Mouse (Mus musculus) ovary, adult 10 weeks (tissue): Measurements from ENCODE around the gene Kcne3. TPM values are rescaled to one million over a fixed set of nuclear protein-coding genes. Genes with fewer than 3 reads are reported as not detected.

ENCODE experiments used
- polyA plus RNA-seq: library from polyadenylated mRNA; stranded (reverse); fragments of 350-450 nt; fragmentation: Illumina TruSeq; extraction: RNeasy Lipid Tissue Mini Kit (QIAGEN cat#74804); gene quantifications from one replicate; pipeline ENCODE4 v1.2.3, GENCODE M21; 2014

Kcne3 gene
- polyA plus RNA-seq = 45.4 TPM

GRCm38 (mm10) chr7:100176269-100176668, at the start of gene Kcne3:
Kcne3 (plus strand) TSS chr7:100176502.

GRCm38 (mm10) chr7:100159105-100159841, 17.0 kb upstream of the Kcne3 start, which contains the start of gene Lipt2:
Lipt2 (plus strand) TSS chr7:100159277.

DNA sequence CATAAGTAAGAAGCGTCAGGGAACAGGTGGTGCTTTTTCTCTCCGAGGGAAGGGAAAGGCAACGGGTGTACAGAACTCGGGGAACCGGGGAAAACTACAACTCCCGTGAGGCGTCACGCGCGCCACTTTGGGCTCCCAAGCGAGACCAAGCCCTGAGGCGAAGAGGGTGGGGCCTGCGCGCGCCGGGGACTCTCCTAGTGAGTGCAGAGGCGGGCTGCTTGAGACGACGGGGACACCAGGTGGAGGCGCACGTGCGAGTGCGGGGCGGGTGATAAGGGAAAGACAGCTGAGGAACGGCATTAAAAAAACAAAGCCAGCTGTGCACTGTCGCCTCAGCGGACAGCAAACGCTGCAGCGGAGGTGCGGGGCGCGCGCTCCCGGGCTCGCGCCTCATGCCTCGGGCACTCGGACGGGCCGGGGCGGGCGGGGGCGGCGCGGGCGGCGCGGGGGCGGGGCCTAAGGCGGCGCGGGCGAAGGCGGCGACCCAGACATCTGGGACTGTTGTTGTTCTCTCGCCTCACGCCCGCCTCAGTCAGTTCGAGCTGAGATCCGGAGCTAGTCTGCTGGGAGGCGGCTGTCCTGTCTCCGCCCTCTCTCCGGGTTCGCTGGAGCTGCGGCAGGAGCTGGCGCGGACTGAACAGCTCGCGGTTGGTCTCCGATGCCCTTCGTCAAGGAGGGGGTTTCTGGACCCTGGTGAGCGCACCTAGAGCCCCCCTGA, 51.0 kb downstream of the Kcne3 start, which contains the start of gene Pgm2l1:
Gene Pgm2l1 (plus strand): TSS at position 237 of the 718 bp plus-strand sequence.

Other genes with a start within 250 kb of the Kcne3 start
- 14.0 TPM for gene Rnf169, start 196.1 kb upstream of the Kcne3 start, polyA plus RNA-seq
- 0.37 TPM for gene Chrdl2, start 170.3 kb upstream of the Kcne3 start, polyA plus RNA-seq
- gene Pold3, start 54.9 kb upstream of the Kcne3 start, polyA plus RNA-seq = 39.6 TPM
- gene Lipt2, start 17.2 kb upstream of the Kcne3 start, polyA plus RNA-seq = 35.6 TPM
- 64.4 TPM for gene Pgm2l1, start 50.9 kb downstream of the Kcne3 start, polyA plus RNA-seq
- 2.5 TPM for gene P4ha3, start 109.0 kb downstream of the Kcne3 start, polyA plus RNA-seq
- 38.5 TPM for gene C2cd3, start 195.7 kb downstream of the Kcne3 start, polyA plus RNA-seq
- gene Ppme1, start 195.8 kb downstream of the Kcne3 start, polyA plus RNA-seq = 76.0 TPM